Mouse (Mus musculus) liver, embryonic 15.5 days (tissue): ENCODE results near the gene Rps2. TPM values are rescaled to one million over a fixed set of nuclear protein-coding genes. Genes with fewer than 3 reads are reported as not detected.

Source experiments
- ATAC-seq: fragments of 200-750 bp; cut with Nextera tagmentation; 2 replicates; pipeline ENCODE4 v1.8.0; 2017; ENCODE audit warnings: moderate number of reproducible peaks, mild to moderate bottlenecking, moderate library complexity; ENCODE audit not compliant: insufficient read depth
- H3K27ac ChIP-seq: fragments of 300-500 bp; sonication (generic); replicated peaks from 2 replicates; pipeline ENCODE4 v1.5.1; 2015; ENCODE audit warnings: mild to moderate bottlenecking, inconsistent platforms
- H3K27me3 ChIP-seq: fragments of 300-500 bp; sonication (generic); 2 replicates; pipeline ENCODE4 v1.6.1; 2015; ENCODE audit warnings: mild to moderate bottlenecking, inconsistent platforms
- H3K36me3 ChIP-seq: fragments of 300-500 bp; sonication (generic); replicated peaks from 2 replicates; pipeline ENCODE4 v1.6.1; 2015; ENCODE audit warnings: moderate library complexity, mild to moderate bottlenecking, inconsistent platforms
- H3K4me1 ChIP-seq: fragments of 300-500 bp; sonication (generic); replicated peaks from 2 replicates; pipeline ENCODE4 v1.6.1; 2015; ENCODE audit warnings: inconsistent platforms
- H3K4me2 ChIP-seq: fragments of 300-500 bp; sonication (generic); 2 replicates; pipeline ENCODE4 v1.6.1; 2015; ENCODE audit warnings: moderate library complexity, mild to moderate bottlenecking, inconsistent platforms
- H3K4me3 ChIP-seq: fragments of 300-500 bp; sonication (generic); replicated peaks from 2 replicates; pipeline ENCODE4 v1.5.1; 2015; ENCODE audit warnings: mild to moderate bottlenecking, inconsistent platforms
- H3K9ac ChIP-seq: fragments of 300-500 bp; sonication (generic); 2 replicates; pipeline ENCODE4 v1.6.1; 2015; ENCODE audit warnings: moderate library complexity, mild to moderate bottlenecking, inconsistent platforms
- H3K9me3 ChIP-seq: fragments of 300-500 bp; sonication (generic); replicated peaks from 2 replicates; pipeline ENCODE4 v1.6.1; 2016; ENCODE audit warnings: inconsistent platforms
- WGBS: fragments of 180-500 bp; shearing (Covaris S2); methylation state at CpG from one replicate; pipeline ENCODE4 v1.1.7; 2015; ENCODE audit warnings: mixed read lengths; ENCODE audit not compliant: insufficient replicate concordance; 5-methylcytosine and 5-hydroxymethylcytosine counted together
- polyA plus RNA-seq: library from polyadenylated mRNA; unstranded; fragments of >200 nt; fragmentation: Nextera tagmentation; extraction: Ambion mirVana; gene quantifications from 2 replicates; pipeline ENCODE4 v1.2.1, GENCODE M21; 2015

Gene Rps2
- polyA plus RNA-seq, 1 experiment from 2014 or later = 1,043 TPM

DNA sequence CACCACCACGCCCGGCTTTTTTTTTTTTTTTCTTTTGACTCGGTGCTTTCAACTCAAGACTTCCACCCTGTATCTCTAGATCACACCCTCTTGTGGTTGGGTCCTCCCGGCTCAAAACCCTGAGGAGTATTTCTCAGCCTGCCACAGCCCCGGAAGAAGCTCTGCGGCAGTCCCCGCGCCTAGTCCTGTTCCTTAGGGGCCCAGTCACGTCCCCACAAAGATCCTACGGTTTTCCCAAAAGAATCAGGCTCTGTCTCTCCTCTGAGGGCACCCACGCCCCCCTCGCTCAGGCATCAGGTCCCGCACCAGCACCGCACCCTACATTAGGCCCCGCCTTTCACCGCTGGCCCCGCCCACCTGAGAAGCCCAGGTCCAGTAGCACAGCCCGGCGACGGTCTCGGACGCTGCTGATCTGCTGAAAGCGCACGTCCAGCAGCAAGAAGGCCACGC, 30.7 kb upstream of the Rps2 start:
- Histone ChIP-seq H3K27me3 (peaks cover 58% of the 10 kb centered on the region), H3K36me3 (no peaks in the 10 kb centered on the region), H3K4me1 (peaks cover 30% of the 10 kb centered on the region), H3K27ac (no peak overlapping the region), H3K4me3 (peak overlapping the region; percentile 54), H3K9me3 (no peaks in the 10 kb centered on the region), H3K9ac (peak overlapping the region; percentile 37), H3K4me2 (peak overlapping the region; percentile 75)
- peak; percentile 55 for ATAC-seq
- WGBS = under 1% methylated on average over 25 of the region's 25 CpGs

DNA sequence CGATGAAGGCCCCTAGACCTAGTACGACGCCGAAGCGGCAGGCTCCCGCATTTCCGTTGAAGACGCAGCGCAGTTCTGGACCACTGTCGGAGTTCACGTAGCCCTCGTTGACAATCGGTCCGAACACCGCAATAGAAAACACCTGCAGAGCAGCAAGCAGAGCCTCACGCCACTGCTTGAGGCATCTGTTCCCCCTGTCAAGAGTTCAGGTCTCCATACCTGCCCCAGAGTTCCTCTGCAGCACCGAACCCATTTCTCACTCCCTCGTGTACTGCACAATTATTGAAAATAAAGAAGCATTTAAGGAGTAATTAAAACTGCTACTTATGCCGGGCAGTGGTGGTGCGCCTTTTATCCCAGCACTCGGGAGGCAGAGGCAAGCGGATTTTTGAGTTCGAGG, 30.3 kb upstream of the Rps2 start:
- Histone ChIP-seq H3K4me2 (peak overlapping the region; percentile 75), H3K27ac (no peak overlapping the region), H3K27me3 (peaks cover 59% of the 10 kb centered on the region), H3K9me3 (no peaks in the 10 kb centered on the region), H3K4me3 (peak overlapping the region; percentile 54), H3K9ac (peak overlapping the region; percentile 37), H3K36me3 (0 out of 2 replicates have a peak, but pooled peaks cover 2% of the 10 kb centered on the region), H3K4me1 (peaks cover 30% of the 10 kb centered on the region)
- no peak for ATAC-seq
- 18% methylated on average over 23 of the region's 23 CpGs for WGBS

- H3K9ac ChIP-seq = no peak within 1 kb of the TSS
These were observed 28.4 kb upstream of the Rps2 start, which contains the start of gene Syngr3 for GRCm38 (mm10) chr17:24689251-24690081. Syngr3 (minus strand) TSS chr17:24689955.

DNA sequence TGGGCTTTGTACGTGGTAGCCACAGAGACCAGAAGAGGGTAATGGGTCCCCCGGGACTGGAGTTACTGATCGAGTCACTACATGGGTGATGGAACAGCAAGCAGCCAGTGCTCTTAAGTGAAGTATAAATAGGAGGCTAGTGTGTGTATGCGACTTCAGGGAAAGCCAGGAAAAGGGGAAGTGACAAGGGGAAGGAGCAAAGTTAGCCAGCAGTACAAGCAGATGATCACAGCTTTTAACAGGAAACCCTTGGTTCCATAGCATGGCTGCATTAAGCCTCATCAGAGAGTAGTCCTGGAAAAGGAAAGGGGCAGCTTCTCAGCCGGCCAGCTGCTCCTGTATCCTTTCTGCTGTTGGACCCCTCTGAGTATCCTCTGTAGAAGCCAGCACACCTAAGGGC, 25.5 kb upstream of the Rps2 start:
- Histone ChIP-seq H3K36me3 (peaks cover 16% of the 10 kb centered on the region), H3K9ac (no peak overlapping the region), H3K4me3 (no peak overlapping the region), H3K4me2 (no peak overlapping the region), H3K27me3 (peaks cover 52% of the 10 kb centered on the region), H3K4me1 (peaks cover 43% of the 10 kb centered on the region), H3K27ac (no peak overlapping the region), H3K9me3 (no peaks in the 10 kb centered on the region)
- ATAC-seq = no peak
- WGBS = 52% methylated on average over 5 of the region's 5 CpGs

More at GRCm38 (mm10) chr17:24689251-24690081, 28.4 kb upstream of the Rps2 start, which contains the start of gene Syngr3:
- Histone ChIP-seq H3K27ac (no peak within 1 kb of the TSS), H3K27me3 (peaks cover 59% of the 10 kb centered on the region), H3K4me1 (peaks cover 31% of the 10 kb centered on the region), H3K4me3 (peak within 1 kb of the TSS; percentile 37), H3K36me3 (peaks cover 16% of the 10 kb centered on the region), H3K4me2 (peak within 1 kb of the TSS; percentile 54), H3K9me3 (no peaks in the 10 kb centered on the region)
- no peak for ATAC-seq
- 2% methylated on average over 55 of the region's 55 CpGs for WGBS

DNA sequence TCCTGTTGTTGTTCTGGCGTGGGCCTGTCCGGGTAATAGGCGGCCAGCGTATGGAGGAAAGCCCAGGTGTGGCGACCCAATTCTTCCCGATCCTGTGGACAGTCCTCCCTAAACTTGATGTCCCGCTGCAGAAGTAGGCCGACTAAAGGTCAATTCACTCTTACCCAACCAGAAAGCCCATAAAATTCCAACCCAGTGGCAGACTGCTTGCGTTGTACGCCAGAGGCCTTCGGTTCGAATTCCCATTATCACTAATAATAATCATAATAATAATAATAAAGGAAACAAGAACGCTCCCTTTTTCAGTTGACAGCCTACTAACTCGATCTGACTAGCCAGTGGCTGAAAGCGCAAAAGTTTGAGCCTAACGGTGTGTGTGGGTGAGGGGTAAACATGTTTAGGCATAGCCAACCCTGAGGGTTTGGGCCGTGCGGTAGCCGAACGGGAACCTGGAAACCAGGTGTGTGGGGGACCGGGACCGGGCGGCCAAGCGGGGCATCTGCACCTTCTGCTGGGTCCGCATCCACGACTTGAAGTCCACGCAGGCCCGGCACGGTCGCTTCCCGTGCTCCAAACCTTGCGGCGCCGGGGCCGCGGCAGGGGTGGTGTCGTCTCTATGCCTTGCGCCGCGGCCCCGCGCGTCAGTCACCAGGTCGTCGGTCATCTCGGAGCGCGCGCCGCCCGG, 22.4 kb upstream of the Rps2 start:
- 6% methylated on average over 51 of the region's 51 CpGs for WGBS
- peak; percentile 13 for ATAC-seq
- Histone ChIP-seq H3K9ac (peak overlapping the region; percentile 84), H3K4me3 (peak overlapping the region; percentile 91), H3K27me3 (peaks cover 25% of the 10 kb centered on the region), H3K9me3 (no peaks in the 10 kb centered on the region), H3K27ac (peak overlapping the region; percentile 85), H3K4me1 (peaks cover 32% of the 10 kb centered on the region), H3K4me2 (peak overlapping the region; percentile 96), H3K36me3 (peaks cover 28% of the 10 kb centered on the region)

DNA sequence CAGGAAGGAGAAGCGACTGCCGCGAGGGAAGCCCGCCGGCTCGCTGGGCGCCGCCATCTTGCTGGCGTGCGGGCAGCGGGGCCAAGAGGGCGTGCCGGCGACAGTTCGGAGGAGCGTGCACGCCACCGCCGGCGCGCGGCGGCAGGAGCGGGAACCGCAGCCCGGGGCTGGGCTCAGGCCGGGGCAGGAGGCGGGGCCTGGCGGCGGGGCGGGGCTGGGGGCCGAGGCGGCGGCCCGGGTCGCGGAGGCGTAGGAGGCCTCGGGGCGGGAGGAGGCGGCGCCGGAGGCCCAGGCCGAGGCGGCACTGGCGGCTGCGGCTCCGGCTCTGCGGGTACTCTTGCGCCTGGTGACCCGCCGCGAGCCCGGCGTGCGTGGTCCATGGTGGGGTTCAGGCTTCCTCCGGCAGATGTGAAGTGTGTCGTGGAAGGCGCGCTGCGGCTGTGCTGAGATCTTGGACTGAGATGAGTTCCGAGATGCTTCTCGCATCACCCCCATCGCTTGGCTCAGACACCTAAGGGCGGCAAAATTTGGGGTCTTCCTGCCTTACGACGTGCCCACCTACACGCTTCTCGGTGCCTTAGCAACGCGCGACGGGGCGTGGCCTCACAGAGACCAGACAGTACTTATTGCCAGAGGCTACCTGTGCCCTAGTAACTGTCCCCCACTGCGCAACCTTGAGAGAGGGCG, 21.8 kb upstream of the Rps2 start, which contains the start of the genes Gfer and Noxo1:
Gfer (minus strand) TSS at position 146 of the 687 bp plus-strand sequence.
Noxo1 (plus strand) TSS at position 224 of the 687 bp plus-strand sequence.
- Histone ChIP-seq H3K36me3 (peaks cover 35% of the 10 kb centered on the region), H3K9me3 (no peaks in the 10 kb centered on the region), H3K4me3 (peak within 1 kb of the TSS; percentile 91), H3K27ac (peak within 1 kb of the TSS; percentile 85), H3K27me3 (peaks cover 18% of the 10 kb centered on the region), H3K4me1 (peaks cover 32% of the 10 kb centered on the region), H3K9ac (peak within 1 kb of the TSS; percentile 84), H3K4me2 (peak within 1 kb of the TSS; percentile 96)
- ATAC-seq = peak; percentile 94
- under 1% methylated on average over 72 of the region's 76 CpGs for WGBS

- no peak for ATAC-seq
- Histone ChIP-seq H3K9me3 (no peaks in the 10 kb centered on the region), H3K9ac (no peak overlapping the region), H3K36me3 (peaks cover 42% of the 10 kb centered on the region), H3K4me1 (peaks cover 32% of the 10 kb centered on the region), H3K4me3 (no peak overlapping the region), H3K4me2 (no peak overlapping the region), H3K27ac (no peak overlapping the region), H3K27me3 (peaks cover 8% of the 10 kb centered on the region)
- 30% methylated on average over 5 of the region's 5 CpGs for WGBS
These were observed 19.9 kb upstream of the Rps2 start for GRCm38 (mm10) chr17:24697985-24698384.

- Histone ChIP-seq H3K4me3 (no peak overlapping the region), H3K9me3 (no peaks in the 10 kb centered on the region), H3K36me3 (peaks cover 39% of the 10 kb centered on the region), H3K27me3 (peaks cover 8% of the 10 kb centered on the region), H3K4me1 (peaks cover 32% of the 10 kb centered on the region), H3K4me2 (no peak overlapping the region), H3K27ac (no peak overlapping the region), H3K9ac (no peak overlapping the region)
- no peak for ATAC-seq
- WGBS = 69% methylated on average over 9 of the region's 9 CpGs
These were observed 19.2 kb upstream of the Rps2 start for GRCm38 (mm10) chr17:24698715-24699114.

- 65% methylated on average over 2 of the region's 2 CpGs for WGBS
- no peaks in the 10 kb centered on the region for H3K9me3 ChIP-seq
- no peak overlapping the region for H3K4me3 ChIP-seq
- peaks cover 8% of the 10 kb centered on the region for H3K27me3 ChIP-seq
- H3K9ac ChIP-seq = no peak overlapping the region
- no peak overlapping the region for H3K27ac ChIP-seq
- no peak for ATAC-seq
- H3K4me2 ChIP-seq = no peak overlapping the region
- H3K4me1 ChIP-seq = peaks cover 30% of the 10 kb centered on the region
- peaks cover 41% of the 10 kb centered on the region for H3K36me3 ChIP-seq
These were observed 18.4 kb upstream of the Rps2 start for GRCm38 (mm10) chr17:24699473-24699872.

DNA sequence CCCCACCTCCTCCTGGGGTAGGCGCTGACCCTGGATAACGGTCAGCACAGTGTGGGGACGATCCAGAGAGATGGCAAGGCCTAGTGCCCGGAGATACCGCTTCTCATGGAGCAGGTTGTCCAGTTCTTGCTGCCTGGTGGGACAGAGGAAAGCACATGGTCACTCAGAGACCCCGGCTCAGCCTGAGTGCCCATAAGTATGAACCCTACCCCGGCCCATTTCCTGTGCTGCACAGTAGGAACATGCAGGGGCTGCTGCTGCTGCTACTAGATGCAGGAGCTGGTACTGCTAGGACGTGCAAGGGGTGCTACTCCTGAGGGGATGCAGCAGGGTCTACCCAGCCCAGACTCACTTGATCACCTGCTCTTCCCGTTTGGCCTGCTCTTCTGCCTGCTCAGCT, 16.7 kb upstream of the Rps2 start:
- Histone ChIP-seq H3K27ac (no peak overlapping the region), H3K9me3 (no peaks in the 10 kb centered on the region), H3K4me3 (no peak overlapping the region), H3K27me3 (peaks cover 8% of the 10 kb centered on the region), H3K4me2 (no peak overlapping the region), H3K9ac (no peak overlapping the region), H3K36me3 (peaks cover 49% of the 10 kb centered on the region), H3K4me1 (peaks cover 25% of the 10 kb centered on the region)
- WGBS = 78% methylated on average over 9 of the region's 9 CpGs
- ATAC-seq = no peak
